Mouse (Mus musculus) stomach, postnatal 0 days (tissue): Measurements from ENCODE around the gene Hspb6.

Experiments used
- CTCF ChIP-seq: IDR thresholded peaks from 2 replicates; pipeline ENCODE4 v1.5.1; 2016; ENCODE audit warnings: antibody characterized with exemption, low read depth, mild to moderate bottlenecking, moderate library complexity
- EP300 ChIP-seq: optimal IDR thresholded peaks from 2 replicates; pipeline ENCODE3; 2016; ENCODE audit warnings: antibody characterized with exemption

- TF ChIP-seq CTCF (no peak), EP300 (peak; percentile 66)
Observed at GRCm38 (mm10) chr7:30602583-30602982, 50.6 kb downstream of the Hspb6 start.
